Mouse (Mus musculus): Measurements from ENCODE around the gene Tm9sf4.

DNA sequence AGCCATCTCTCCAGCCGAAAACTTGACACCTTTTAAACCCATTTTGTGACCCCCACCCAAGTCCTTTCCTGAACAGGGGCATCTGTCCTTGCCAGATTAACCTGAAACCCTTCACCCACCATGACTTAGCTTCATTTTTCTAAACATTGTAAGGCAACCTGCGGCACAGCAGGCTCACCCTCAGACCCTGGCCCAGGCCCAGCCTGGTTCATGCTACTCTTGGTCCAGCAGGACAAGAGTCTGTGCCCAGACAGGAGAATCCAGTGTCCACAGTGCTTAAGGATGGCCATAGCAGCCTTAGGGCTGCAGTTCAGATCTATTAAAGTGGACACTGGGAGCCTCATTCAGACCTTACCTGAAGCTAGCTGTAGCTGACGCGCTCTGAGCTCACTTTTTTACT is 52.2 kb downstream of the Tm9sf4 start:
- no peak for TF ChIP-seq POLR2A (IDR thresholded peaks at IDR 0.05; ENCODE audit: borderline replicate concordance, insufficient read depth, low read length)
- no peak for TF ChIP-seq CTCF (IDR thresholded peaks at IDR 0.05; ENCODE audit: borderline replicate concordance, insufficient read depth, low read depth, low read length)

Measured in cerebellum, adult 2 months (tissue).